Mouse (Mus musculus): ENCODE results near the gene Tm9sf4. TPM values are rescaled to one million over a fixed set of nuclear protein-coding genes. Genes with fewer than 3 reads are reported as not detected.
A peak's percentile ranks its signal among the peaks of the same experiment; 100 is the strongest.

Gene Tm9sf4
- total RNA-seq, 2 experiments from 2014 or later: 118 to 120 TPM

GRCm38 (mm10) chr2:153239021-153239859, 78.1 kb downstream of the Tm9sf4 start:
- intact Hi-C loops (cut with DNase I): loop anchor here (2.0 kb wide), 1 partner anchor 78 kb away; the partner anchor contains the start of gene Tm9sf4
- DNase-seq (ENCODE audit: low spot score in 2 of 2): no peak

- DNase-seq (ENCODE audit: low spot score in 2 of 2): no peak
Observed at GRCm38 (mm10) chr2:153239860-153240480, 78.9 kb downstream of the Tm9sf4 start.

GRCm38 (mm10) chr2:153240701-153241235, 79.7 kb downstream of the Tm9sf4 start:
- intact Hi-C loops (cut with DNase I): no loop called here

More at GRCm38 (mm10) chr2:153239860-153240480, 78.9 kb downstream of the Tm9sf4 start:
- intact Hi-C loops (cut with DNase I): loop anchor here (2.0 kb wide), 1 partner anchor 79 kb away; the partner anchor contains the start of gene Tm9sf4

GRCm38 (mm10) chr2:153241250-153242014, 80.3 kb downstream of the Tm9sf4 start, which contains the start of the genes Plagl2 and Pofut1:
Gene Plagl2, minus strand, starts transcription at chr2:153241426.
Gene Pofut1, plus strand, starts transcription at chr2:153241533.
- peak; percentile 80 to 89 for DNase-seq (ENCODE audit: low spot score in 2 of 2)
- intact Hi-C loops (cut with DNase I): no loop called here

More at GRCm38 (mm10) chr2:153240701-153241235, 79.7 kb downstream of the Tm9sf4 start:
- no peak for DNase-seq (ENCODE audit: low spot score in 2 of 2)

GRCm38 (mm10) chr2:153242156-153242555, 81.1 kb downstream of the Tm9sf4 start:
- DNase-seq (ENCODE audit: low spot score in 2 of 2): no peak
- intact Hi-C loops (cut with DNase I): no loop called here

- intact Hi-C loops (cut with DNase I): no loop called here
- no peak for DNase-seq (ENCODE audit: low spot score in 2 of 2)
Observed at GRCm38 (mm10) chr2:153249751-153250150, 88.6 kb downstream of the Tm9sf4 start.

GRCm38 (mm10) chr2:153256604-153257003, 95.5 kb downstream of the Tm9sf4 start:
- intact Hi-C loops (cut with DNase I): no loop called here
- DNase-seq (ENCODE audit: low spot score in 2 of 2): no peak

GRCm38 (mm10) chr2:153259030-153259863, 98.1 kb downstream of the Tm9sf4 start:
- no peak for DNase-seq (ENCODE audit: low spot score in 2 of 2)
- intact Hi-C loops (cut with DNase I): no loop called here

Other genes with a start within 250 kb of the Tm9sf4 start
- not detected for gene Mylk2, start 250.0 kb upstream of the Tm9sf4 start, total RNA-seq (2021)
- 1 to 10 TPM; 1.2 to 1.7 TPM for gene Foxs1, start 228.1 kb upstream of the Tm9sf4 start, total RNA-seq (2021)
- 10 to 100 TPM; 23.2 to 28.3 TPM for gene Dusp15, start 209.6 kb upstream of the Tm9sf4 start, total RNA-seq (2021)
- gene Ttll9, start 198.8 kb upstream of the Tm9sf4 start, total RNA-seq (2021): 1 to 10 TPM; 3.1 to 3.2 TPM
- gene Pdrg1, start 145.9 kb upstream of the Tm9sf4 start, total RNA-seq (2021): 10 to 100 TPM; 52.5 to 53.3 TPM
- gene Xkr7, start 129.5 kb upstream of the Tm9sf4 start, total RNA-seq (2021): 1 to 10 TPM; 7.4 to 8.5 TPM
- 1 to 10 TPM; 6.8 to 6.9 TPM for gene Ccm2l, start 95.3 kb upstream of the Tm9sf4 start, total RNA-seq (2021)
- gene Hck, start 52.8 kb upstream of the Tm9sf4 start, total RNA-seq (2021): 1 to 10 TPM; 1.7 to 2.9 TPM
- gene Tspyl3, start 64.1 kb downstream of the Tm9sf4 start, total RNA-seq (2021): 10 to 100 TPM; 30.0 to 30.7 TPM
- 1 to 10 TPM; 4.4 to 4.5 TPM for gene Plagl2, start 80.1 kb downstream of the Tm9sf4 start, total RNA-seq (2021)
- 10 to 100 TPM; 14.3 to 17.4 TPM for gene Pofut1, start 80.2 kb downstream of the Tm9sf4 start, total RNA-seq (2021)
- 10 to 100 TPM; 69.2 to 74.3 TPM for gene Kif3b, start 130.1 kb downstream of the Tm9sf4 start, total RNA-seq (2021)
- gene Asxl1, start 184.5 kb downstream of the Tm9sf4 start, total RNA-seq (2021): 10 to 100 TPM; 39.4 to 39.7 TPM

Data from left cerebral cortex, postnatal 14 days (tissue).